Mouse (Mus musculus) forebrain, embryonic 14.5 days (tissue): ENCODE measurements at regions not wholly inside any gene's neighbourhood (a gene's known extent, or its start where the extent isn't known, plus 50 kb on each side); places are given as distances from the start of the nearest gene placed in this dataset.

Experiments
- ATAC-seq: fragments of 200-750 bp; cut with Nextera tagmentation; 2 replicates; pipeline ENCODE4 v1.8.0; 2017; ENCODE audit warnings: mild to moderate bottlenecking, moderate library complexity
- DNase-seq: peaks from one replicate; pipeline ENCODE4 v3.0.0-alpha.2; 2015; ENCODE audit warnings: low spot score
- H3K27ac ChIP-seq: fragments of 300-500 bp; sonication (generic); 2 replicates; pipeline ENCODE4 v1.5.1; 2014; ENCODE audit warnings: low read depth, mild to moderate bottlenecking, control low read depth, low read length, moderate library complexity
- H3K27me3 ChIP-seq: fragments of 300-500 bp; sonication (generic); replicated peaks from 2 replicates; pipeline ENCODE4 v1.6.1; 2014; ENCODE audit warnings: low read length, control low read depth, mixed read lengths; ENCODE audit not compliant: control insufficient read depth, insufficient read depth
- H3K36me3 ChIP-seq: fragments of 300-500 bp; sonication (generic); 2 replicates; pipeline ENCODE4 v1.6.1; 2014; ENCODE audit warnings: low read length, control low read depth; ENCODE audit not compliant: control insufficient read depth, insufficient read depth
- H3K4me1 ChIP-seq: fragments of 300-500 bp; sonication (generic); 2 replicates; pipeline ENCODE4 v1.6.1; 2014; ENCODE audit warnings: antibody characterized with exemption, low read length, control low read depth; ENCODE audit not compliant: control insufficient read depth, insufficient read depth
- H3K4me2 ChIP-seq: fragments of 300-500 bp; sonication (generic); 2 replicates; pipeline ENCODE4 v1.6.1; 2014; ENCODE audit warnings: mild to moderate bottlenecking, control low read depth, low read length
- H3K4me3 ChIP-seq: fragments of 300-500 bp; sonication (generic); 2 replicates; pipeline ENCODE4 v1.5.1; 2014; ENCODE audit warnings: low read depth, low read length, control low read depth
- H3K9ac ChIP-seq: fragments of 300-500 bp; sonication (generic); 2 replicates; pipeline ENCODE4 v1.6.1; 2014; ENCODE audit warnings: mild to moderate bottlenecking, low read length, control low read depth, moderate library complexity
- H3K9me3 ChIP-seq: fragments of 300-500 bp; sonication (generic); replicated peaks from 2 replicates; pipeline ENCODE4 v1.6.1; 2016; ENCODE audit warnings: low read length, control low read depth, mixed read lengths; ENCODE audit not compliant: control insufficient read depth
- WGBS: fragments of 180-500 bp; shearing (Covaris S2); extraction: QIAGEN DNeasy Blood & Tissue Kit; methylation state at CpG from one replicate; pipeline ENCODE4 v1.1.7; 2014; 5-methylcytosine and 5-hydroxymethylcytosine counted together

DNA sequence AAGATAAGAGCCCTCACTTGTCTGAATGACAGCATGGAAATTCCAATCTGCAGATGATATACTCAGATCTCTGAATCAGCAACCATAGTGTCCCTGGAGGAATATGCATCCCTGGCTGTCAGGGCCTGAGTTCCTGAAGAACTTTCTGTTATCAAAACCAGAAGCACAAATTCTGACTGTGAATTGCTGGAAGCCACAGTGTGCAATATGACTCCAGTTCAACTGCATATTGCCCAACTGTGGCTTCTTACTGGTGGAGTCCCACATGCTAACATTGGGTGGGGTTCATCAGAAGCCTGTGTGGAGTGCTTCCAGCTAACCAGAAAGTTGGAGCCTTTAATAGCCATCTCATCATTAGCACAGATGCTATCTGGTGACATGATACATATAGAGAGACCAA, 103.6 kb downstream of the Cops8 start:
- Histone ChIP-seq H3K4me2 (no peak overlapping the region), H3K27ac (no peak overlapping the region), H3K4me3 (no peak overlapping the region), H3K9ac (no peak overlapping the region), H3K4me1 (no peaks in the 10 kb centered on the region), H3K9me3 (no peaks in the 10 kb centered on the region), H3K36me3 (no peaks in the 10 kb centered on the region), H3K27me3 (no peaks in the 10 kb centered on the region)
- DNase-seq (no peak), ATAC-seq (no peak)

- 79% methylated on average over 3 of the region's 3 CpGs for WGBS
- H3K9ac ChIP-seq: no peak overlapping the region
- no peaks in the 10 kb centered on the region for H3K4me1 ChIP-seq
- no peak overlapping the region for H3K4me3 ChIP-seq
- no peaks in the 10 kb centered on the region for H3K27me3 ChIP-seq
- H3K9me3 ChIP-seq: no peaks in the 10 kb centered on the region
- H3K36me3 ChIP-seq: no peaks in the 10 kb centered on the region
- DNase-seq: no peak
- no peak overlapping the region for H3K4me2 ChIP-seq
- H3K27ac ChIP-seq: no peak overlapping the region
- ATAC-seq: no peak
Measured at GRCm38 (mm10) chr1:90709761-90710160, 107.0 kb downstream of the Cops8 start.

- no peak overlapping the region for H3K9ac ChIP-seq
- DNase-seq (no peak), ATAC-seq (no peak)
- no peaks in the 10 kb centered on the region for H3K36me3 ChIP-seq
- WGBS: 82% methylated on average over 3 of the region's 3 CpGs
- no peak overlapping the region for H3K27ac ChIP-seq
- no peaks in the 10 kb centered on the region for H3K4me1 ChIP-seq
- H3K4me3 ChIP-seq: no peak overlapping the region
- H3K27me3 ChIP-seq: no peaks in the 10 kb centered on the region
- no peaks in the 10 kb centered on the region for H3K9me3 ChIP-seq
- H3K4me2 ChIP-seq: no peak overlapping the region
Measured at GRCm38 (mm10) chr1:90710566-90710965, 107.8 kb downstream of the Cops8 start.

DNA sequence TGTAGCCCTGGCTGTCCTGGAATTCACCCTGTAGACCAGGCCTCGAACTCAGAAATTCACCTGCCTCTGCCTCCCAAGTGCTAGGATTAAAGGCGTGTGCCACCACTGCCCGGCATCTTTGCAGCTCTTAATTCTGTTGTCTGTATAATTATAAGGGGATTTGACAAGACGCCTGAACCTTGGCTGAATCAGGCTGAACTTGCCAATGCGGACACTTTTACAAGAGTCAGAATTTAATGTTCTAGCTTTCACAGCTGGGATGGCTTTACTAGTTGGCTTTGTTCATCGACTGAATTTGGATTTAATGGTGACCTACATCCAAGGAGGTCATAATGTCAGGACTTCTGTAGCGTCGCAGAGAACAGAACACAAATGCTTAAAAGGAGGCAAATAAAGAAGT, 108.3 kb downstream of the Cops8 start:
- H3K9me3 ChIP-seq: no peaks in the 10 kb centered on the region
- ATAC-seq (no peak), DNase-seq (no peak)
- no peak overlapping the region for H3K27ac ChIP-seq
- no peaks in the 10 kb centered on the region for H3K27me3 ChIP-seq
- 89% methylated on average over 8 of the region's 8 CpGs for WGBS
- no peaks in the 10 kb centered on the region for H3K36me3 ChIP-seq
- no peak overlapping the region for H3K4me3 ChIP-seq
- no peaks in the 10 kb centered on the region for H3K4me1 ChIP-seq
- no peak overlapping the region for H3K4me2 ChIP-seq
- no peak overlapping the region for H3K9ac ChIP-seq
